Comparison of ENCODE assay signal across 25 mouse cellular contexts in genomic region chr9:61699618-61700017, GRCm38 (mm10).
DNase-seq lines count a peak whose midpoint lies in the region; ATAC-seq and TF ChIP-seq lines count a peak whose summit lies in the region.
"Had no signal": no experiment of that assay in that cellular context is flagged by ENCODE, and none has a peak within 500 bp of the region (broad histone marks: within the 10 kb centered on the region; RNA-seq: fewer than 3 reads in every experiment).

No protein-coding gene starts in this region.

- no peak for TF ChIP-seq CTCF in lung, embryonic 14.5 days (IDR thresholded peaks at IDR 0.05; ENCODE audit: low read depth)
- TF ChIP-seq CTCF in Patski (IDR thresholded peaks at IDR 0.05) = no peak

- 65% methylated on average over 5 of the region's 5 CpGs for whole genome bisulfite sequencing in lung, embryonic 14.5 days

- POLR2A ChIA-PET in Patski (lab: Charles Lee) = interaction anchor here (0.8 to 1.0 kb wide), 2 partner anchors 10 to 130 kb away, joined by 3 read pairs; no protein-coding TSS in a partner anchor

- no peak for ATAC-seq in lung, embryonic 14.5 days (ENCODE audit: insufficient read depth)
- ATAC-seq in Patski = peak; percentile 33
- ATAC-seq: forebrain, embryonic 16.5 days; hindbrain, embryonic 16.5 days; intestine, embryonic 15.5 days had no signal

- DNase-seq in lung, embryonic 14.5 days = peak; percentile 47
- DNase-seq in lung, postnatal 10 days = no peak
- DNase-seq in 3134 (ENCODE audit: extremely low read depth, insufficient read length, low spot score) (peak; percentile 22), Patski (ENCODE audit: low read depth, low spot score) (peak; percentile 77), MN1 (ENCODE audit: low spot score) (no peak)
- no peak for DNase-seq in frontal cortex, adult 2 months (ENCODE audit: extremely low spot score in 1 of 2, low spot score in 1 of 2)
- DNase-seq: adrenal gland, adult 2 months; adrenal gland, postnatal 14 days; cerebellum, adult 11-12 months; cerebellum, adult 8-10 months; cerebellum, postnatal 10 days; cerebellum, postnatal 36 days; embryo, embryonic 11 days; gastrocnemius, postnatal 25 days; heart, adult 18-20 months; heart, postnatal 10 days; heart, postnatal 36 days had no signal

- H3K36me3 ChIP-seq in lung, embryonic 14.5 days (ENCODE audit: insufficient read depth) = no peaks in the 10 kb centered on the region
- H3K36me3 ChIP-seq: embryonic facial prominence, embryonic 15.5 days; heart, embryonic 12.5 days; heart, embryonic 15.5 days; hindbrain, embryonic 10.5 days; hindbrain, embryonic 13.5 days; intestine, embryonic 15.5 days had no signal

- no peak overlapping the region for H3K4me2 ChIP-seq in lung, embryonic 14.5 days
- H3K4me2 ChIP-seq: embryonic facial prominence, embryonic 15.5 days; heart, embryonic 12.5 days; heart, embryonic 15.5 days; hindbrain, embryonic 13.5 days; intestine, embryonic 15.5 days had no signal

- CTCF ChIA-PET in Patski (lab: Charles Lee) = interaction anchor here (1.3 to 1.4 kb wide), 2 partner anchors 9 to 32 kb away, joined by 3 to 7 read pairs; no protein-coding TSS in a partner anchor

- H3K27me3 ChIP-seq in lung, embryonic 14.5 days (ENCODE audit: insufficient read depth, low read length) = peaks cover 3% of the 10 kb centered on the region; the same call in 1 of the 2 replicates
- H3K27me3 ChIP-seq in Patski = no peaks in the 10 kb centered on the region
- H3K27me3 ChIP-seq: embryonic facial prominence, embryonic 15.5 days; intestine, embryonic 15.5 days had no signal

- H3K9ac ChIP-seq in lung, embryonic 14.5 days = no peak overlapping the region
- H3K9ac ChIP-seq: embryonic facial prominence, embryonic 15.5 days; heart, embryonic 12.5 days; heart, embryonic 15.5 days; hindbrain, embryonic 13.5 days; intestine, embryonic 15.5 days had no signal

- H3K4me1 ChIP-seq in lung, embryonic 14.5 days (ENCODE audit: insufficient read depth) = peaks cover 10% of the 10 kb centered on the region; the same call in 1 of the 2 replicates

- no peak overlapping the region for H3K27ac ChIP-seq in lung, embryonic 14.5 days (ENCODE audit: low read depth)
- H3K27ac ChIP-seq: embryonic facial prominence, embryonic 15.5 days; heart, embryonic 15.5 days; hindbrain, embryonic 13.5 days; intestine, embryonic 15.5 days had no signal

- H3K4me3 ChIP-seq in lung, embryonic 14.5 days (ENCODE audit: low read depth, low read length) = no peak overlapping the region
- H3K4me3 ChIP-seq: embryonic facial prominence, embryonic 15.5 days; heart, embryonic 12.5 days; heart, embryonic 15.5 days; hindbrain, embryonic 10.5 days; hindbrain, embryonic 13.5 days; intestine, embryonic 15.5 days had no signal

- H3K9me3 ChIP-seq in lung, embryonic 14.5 days (ENCODE audit: low read depth, low read length) = no peaks in the 10 kb centered on the region
- H3K9me3 ChIP-seq: embryonic facial prominence, embryonic 15.5 days; heart, embryonic 12.5 days; heart, embryonic 15.5 days; hindbrain, embryonic 10.5 days; hindbrain, embryonic 13.5 days; intestine, embryonic 15.5 days had no signal

- in situ Hi-C loops in Patski (cut with MboI; ENCODE audit: low pct_unique_long_range_greater_than_20kb) = loop anchor here (5.0 to 10.0 kb wide), 4 partner anchors 287 to 805 kb away; partner anchors contain the start of gene Tle3

Comparison
In these comparisons a context has a peak if more than half of its experiments do, and no peak if none do; other contexts are left out.
1. DNase-seq: peak in lung, embryonic 14.5 days (single experiment), 3134 (single experiment) and Patski (single experiment); none in lung, postnatal 10 days (single experiment), MN1 (single experiment) and frontal cortex, adult 2 months (0 of 2).